Mouse (Mus musculus) heart, embryonic 11.5 days (tissue): ENCODE measurements at regions not wholly inside any gene's neighbourhood (a gene's known extent, or its start where the extent isn't known, plus 50 kb on each side); places are given as distances from the start of the nearest gene placed in this dataset.

Source experiments
- ATAC-seq: fragments of 200-750 bp; cut with Nextera tagmentation; replicated peaks from 2 replicates; pipeline ENCODE4 v1.8.0; 2017; ENCODE audit warnings: moderate library complexity; ENCODE audit not compliant: insufficient number of reproducible peaks, low FRiP score, low TSS enrichment
- H3K27ac ChIP-seq: fragments of 300-500 bp; sonication (generic); 2 replicates; pipeline ENCODE4 v1.5.1; 2014; ENCODE audit warnings: mild to moderate bottlenecking, low read depth, low read length
- H3K27me3 ChIP-seq: fragments of 300-500 bp; sonication (generic); 2 replicates; pipeline ENCODE4 v1.6.1; 2014; ENCODE audit warnings: mild to moderate bottlenecking, low read length, mixed read lengths; ENCODE audit not compliant: control insufficient read depth, insufficient read depth
- H3K36me3 ChIP-seq: fragments of 300-500 bp; sonication (generic); 2 replicates; pipeline ENCODE4 v1.6.1; 2014; ENCODE audit warnings: mild to moderate bottlenecking, low read length, moderate library complexity, mixed read lengths; ENCODE audit not compliant: control insufficient read depth, insufficient read depth
- H3K4me1 ChIP-seq: fragments of 300-500 bp; sonication (generic); 2 replicates; pipeline ENCODE4 v1.6.1; 2014; ENCODE audit warnings: low read length; ENCODE audit not compliant: control insufficient read depth, insufficient read depth
- H3K4me2 ChIP-seq: fragments of 300-500 bp; sonication (generic); 2 replicates; pipeline ENCODE4 v1.6.1; 2014; ENCODE audit warnings: mild to moderate bottlenecking, moderate library complexity
- H3K4me3 ChIP-seq: fragments of 300-500 bp; sonication (generic); 2 replicates; pipeline ENCODE4 v1.5.1; 2014; ENCODE audit warnings: low read depth, low read length
- H3K9ac ChIP-seq: fragments of 300-500 bp; sonication (generic); 2 replicates; pipeline ENCODE4 v1.6.1; 2014; ENCODE audit warnings: mild to moderate bottlenecking, low read depth, low read length, moderate library complexity
- H3K9me3 ChIP-seq: fragments of 300-500 bp; sonication (generic); replicated peaks from 2 replicates; pipeline ENCODE4 v1.6.1; 2016; ENCODE audit warnings: low read length; ENCODE audit not compliant: control insufficient read depth
- WGBS: fragments of 180-500 bp; shearing (Covaris S2); extraction: QIAGEN DNeasy Blood & Tissue Kit; methylation state at CpG from one replicate; pipeline ENCODE4 v1.1.7; 2014; ENCODE audit not compliant: insufficient replicate concordance; 5-methylcytosine and 5-hydroxymethylcytosine counted together

DNA sequence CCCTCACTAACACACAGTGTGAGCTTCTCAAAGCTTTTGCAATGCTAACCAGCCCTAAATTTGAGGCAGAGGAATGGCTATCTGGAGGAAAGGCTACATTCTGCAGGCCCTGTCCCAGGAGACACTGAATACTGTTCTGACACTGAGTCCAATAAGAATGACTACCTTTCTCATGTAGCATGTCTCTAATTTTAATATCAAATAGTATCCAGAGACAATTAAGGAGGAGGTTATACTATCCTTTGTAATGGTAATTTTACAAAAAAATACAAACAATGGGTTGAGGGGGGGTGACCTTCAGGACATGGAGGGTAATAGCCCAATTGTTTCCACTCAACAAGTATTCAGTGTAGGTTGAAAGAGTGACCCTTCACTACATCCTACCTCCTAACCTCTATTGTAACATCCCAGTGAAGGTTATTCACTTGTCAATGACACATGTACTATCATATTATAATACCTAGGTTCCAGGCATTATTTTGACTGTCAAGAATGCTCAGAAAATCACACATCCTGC is 222.7 kb downstream of the Gm826 start:
- H3K9me3 ChIP-seq: no peaks in the 10 kb centered on the region
- H3K9ac ChIP-seq: no peak overlapping the region
- ATAC-seq: no peak
- H3K27ac ChIP-seq: no peak overlapping the region
- H3K4me2 ChIP-seq: no peak overlapping the region
- H3K4me1 ChIP-seq: no peaks in the 10 kb centered on the region
- H3K36me3 ChIP-seq: no peaks in the 10 kb centered on the region
- no peaks in the 10 kb centered on the region for H3K27me3 ChIP-seq
- no peak overlapping the region for H3K4me3 ChIP-seq

DNA sequence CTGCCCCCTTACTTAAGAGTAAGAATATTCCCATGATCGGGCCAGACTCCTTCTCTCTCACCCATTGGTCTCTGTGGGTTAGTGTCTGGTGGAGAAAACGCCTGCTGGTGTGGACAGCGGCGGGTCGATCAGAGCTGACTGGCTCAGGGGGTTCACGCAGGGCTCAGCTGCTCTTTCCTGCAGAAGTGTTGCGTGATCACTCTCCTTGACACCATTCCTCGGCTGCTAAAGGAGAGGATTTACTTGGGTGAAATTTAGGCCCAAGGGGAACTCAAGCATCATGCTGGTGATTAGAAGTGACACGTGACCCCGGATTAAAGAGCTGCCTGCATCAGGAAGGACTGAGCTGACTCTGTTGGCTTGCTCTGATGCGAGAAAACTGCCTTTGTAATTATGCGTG is 240.9 kb downstream of the Gm826 start:
- peak overlapping the region; percentile 35 for H3K4me2 ChIP-seq
- 20% methylated on average over 12 of the region's 12 CpGs for WGBS
- H3K4me1 ChIP-seq: no peaks in the 10 kb centered on the region
- H3K4me3 ChIP-seq: no peak overlapping the region
- H3K27ac ChIP-seq: no peak overlapping the region
- ATAC-seq: no peak
- no peak overlapping the region for H3K9ac ChIP-seq
- no peaks in the 10 kb centered on the region for H3K36me3 ChIP-seq
- no peaks in the 10 kb centered on the region for H3K27me3 ChIP-seq
- no peaks in the 10 kb centered on the region for H3K9me3 ChIP-seq

DNA sequence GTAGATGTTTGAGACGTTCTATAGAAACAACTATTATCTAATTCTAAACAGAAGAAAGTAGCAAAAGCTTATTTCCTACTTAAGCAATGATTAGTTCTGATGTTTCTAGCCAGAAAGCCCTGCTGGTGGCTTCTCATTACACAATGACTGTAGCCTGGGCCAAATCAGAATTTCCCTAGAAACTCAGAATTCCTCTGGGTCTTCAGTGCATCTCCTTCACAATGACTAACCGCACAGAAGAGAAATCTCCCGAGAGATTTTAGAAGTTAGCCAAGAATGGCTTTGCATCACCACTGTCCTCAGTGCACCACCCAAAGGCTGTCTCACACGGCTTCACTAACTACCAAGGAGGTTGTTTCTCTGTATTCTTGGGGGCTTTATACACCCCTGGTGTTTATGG is 248.0 kb downstream of the Gm826 start:
- WGBS: 83% methylated on average over 4 of the region's 4 CpGs
- Histone ChIP-seq H3K4me3 (no peak overlapping the region), H3K36me3 (no peaks in the 10 kb centered on the region), H3K9me3 (no peaks in the 10 kb centered on the region), H3K4me1 (no peaks in the 10 kb centered on the region), H3K27me3 (no peaks in the 10 kb centered on the region), H3K4me2 (no peak overlapping the region), H3K27ac (no peak overlapping the region), H3K9ac (no peak overlapping the region)
- ATAC-seq: no peak

DNA sequence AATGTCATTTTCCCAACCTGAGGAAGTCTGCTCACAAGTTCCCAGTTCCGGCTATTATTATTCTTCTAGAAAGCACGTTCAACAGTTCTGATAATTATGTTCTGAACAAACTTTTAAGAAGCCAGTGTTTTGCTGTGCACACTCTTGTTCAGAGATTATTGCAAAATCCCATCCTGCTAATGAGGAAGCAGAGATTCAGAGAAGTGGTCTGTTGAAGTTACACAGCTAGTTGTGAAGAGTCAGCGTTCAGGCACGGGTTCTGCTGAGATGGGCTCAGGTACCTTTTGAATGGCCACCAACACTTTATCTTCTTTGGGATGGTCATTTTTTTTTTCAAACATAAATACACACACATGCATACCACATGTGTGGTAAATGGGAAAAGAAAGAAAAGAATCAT is 250.3 kb downstream of the Gm826 start:
- Histone ChIP-seq H3K4me1 (no peaks in the 10 kb centered on the region), H3K27me3 (no peaks in the 10 kb centered on the region), H3K4me2 (no peak overlapping the region), H3K27ac (no peak overlapping the region), H3K36me3 (no peaks in the 10 kb centered on the region), H3K9ac (no peak overlapping the region), H3K9me3 (no peaks in the 10 kb centered on the region), H3K4me3 (no peak overlapping the region)
- no peak for ATAC-seq
- WGBS: 85% methylated on average over 4 of the region's 4 CpGs

DNA sequence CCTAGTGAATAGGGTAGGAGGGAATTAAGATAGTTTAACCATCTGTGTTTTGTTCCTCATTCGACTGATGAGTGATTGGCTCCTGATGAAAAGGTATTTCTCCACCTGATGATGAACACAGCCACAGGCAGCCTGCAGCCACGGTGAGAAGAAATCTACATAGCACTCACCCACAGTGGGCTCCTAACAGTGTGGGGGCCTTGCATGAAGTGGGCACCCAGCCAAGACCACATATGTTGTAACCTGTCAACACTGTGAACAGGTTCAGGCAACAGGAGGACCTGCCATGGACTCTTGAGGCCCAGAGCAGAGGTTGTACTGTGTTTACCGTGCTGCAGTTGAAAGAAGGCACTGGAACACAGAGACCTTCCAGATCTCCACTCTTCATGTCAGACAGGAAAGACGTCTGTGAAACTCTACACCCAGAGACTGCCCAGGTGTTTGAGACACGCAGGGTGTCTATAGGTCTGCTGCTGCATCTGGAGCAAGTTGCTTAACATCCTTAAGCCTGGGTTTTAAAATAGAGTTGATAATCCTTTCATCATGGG is 251.8 kb downstream of the Gm826 start:
- Histone ChIP-seq H3K27ac (no peak overlapping the region), H3K4me3 (no peak overlapping the region), H3K9ac (no peak overlapping the region), H3K4me2 (no peak overlapping the region), H3K36me3 (no peaks in the 10 kb centered on the region), H3K9me3 (no peaks in the 10 kb centered on the region), H3K27me3 (no peaks in the 10 kb centered on the region), H3K4me1 (no peaks in the 10 kb centered on the region)
- ATAC-seq: no peak
- WGBS: 40% methylated on average over 5 of the region's 5 CpGs

DNA sequence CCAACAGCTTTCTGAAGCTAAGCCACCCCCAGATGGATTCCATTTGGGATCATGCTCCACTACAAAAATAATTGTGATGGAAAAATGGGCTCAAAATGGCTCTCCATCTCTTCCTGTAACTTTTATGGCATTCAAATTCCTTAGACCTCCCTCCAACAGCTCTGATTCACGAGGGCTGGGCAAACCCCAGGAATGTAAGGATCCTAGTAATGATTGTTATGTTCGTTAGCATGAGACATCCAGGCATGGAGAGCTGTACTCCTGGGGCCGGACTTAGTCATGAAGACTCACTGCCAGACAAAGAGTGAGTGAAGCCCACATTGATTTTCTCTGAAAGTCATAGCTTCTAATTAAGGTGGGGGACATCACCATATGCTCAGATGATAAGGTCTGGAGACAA is 258.3 kb downstream of the Gm826 start:
- no peaks in the 10 kb centered on the region for H3K36me3 ChIP-seq
- 80% methylated on average over 3 of the region's 3 CpGs for WGBS
- no peak overlapping the region for H3K9ac ChIP-seq
- no peak for ATAC-seq
- H3K27ac ChIP-seq: no peak overlapping the region
- no peaks in the 10 kb centered on the region for H3K27me3 ChIP-seq
- no peak overlapping the region for H3K4me3 ChIP-seq
- H3K4me1 ChIP-seq: no peaks in the 10 kb centered on the region
- no peaks in the 10 kb centered on the region for H3K9me3 ChIP-seq
- no peak overlapping the region for H3K4me2 ChIP-seq

DNA sequence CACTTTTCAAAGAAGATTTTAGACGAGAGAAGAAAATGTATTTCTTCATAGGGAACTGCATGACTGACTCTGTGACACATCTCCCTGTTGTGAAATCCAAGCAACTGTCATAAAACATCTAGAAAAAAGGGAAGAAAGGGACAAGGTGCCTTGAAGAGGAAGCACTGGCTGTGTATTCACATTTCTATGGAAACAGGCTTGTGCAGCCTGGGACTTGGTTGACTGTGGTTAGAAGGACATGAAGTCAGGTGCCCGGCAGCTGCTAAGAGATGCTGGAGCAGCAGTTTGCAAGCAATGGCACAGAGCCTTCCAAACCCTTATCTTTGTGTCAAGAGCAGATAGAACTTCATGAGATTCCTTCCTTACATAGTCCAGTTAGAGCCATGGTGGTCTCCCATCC is 263.5 kb downstream of the Gm826 start:
- H3K36me3 ChIP-seq: no peaks in the 10 kb centered on the region
- peaks cover 15% of the 10 kb centered on the region for H3K4me1 ChIP-seq
- H3K4me2 ChIP-seq: no peak overlapping the region
- H3K9me3 ChIP-seq: no peaks in the 10 kb centered on the region
- H3K4me3 ChIP-seq: no peak overlapping the region
- no peaks in the 10 kb centered on the region for H3K27me3 ChIP-seq
- H3K9ac ChIP-seq: no peak overlapping the region
- no peak overlapping the region for H3K27ac ChIP-seq
- WGBS: 76% methylated on average over 2 of the region's 2 CpGs
- no peak for ATAC-seq

DNA sequence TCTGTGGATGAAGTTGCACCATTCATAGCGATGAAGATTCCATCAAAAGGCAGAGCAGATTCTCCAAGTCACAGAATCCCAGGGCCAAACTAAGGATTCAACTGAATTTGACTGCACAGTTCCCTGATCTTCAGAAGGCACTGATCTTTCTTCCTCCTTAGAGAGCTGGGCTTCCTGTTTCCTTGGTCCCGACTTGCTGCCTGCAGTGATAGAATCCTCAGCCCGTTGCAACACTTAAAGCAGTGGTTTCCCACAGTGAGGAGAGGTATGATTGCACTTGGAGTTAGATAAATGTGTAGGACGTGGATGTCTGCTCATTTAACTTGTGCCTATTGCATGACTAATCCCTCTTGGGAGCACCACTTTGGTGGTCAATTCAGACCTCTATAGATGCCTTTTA is 265.2 kb downstream of the Gm826 start:
- Histone ChIP-seq H3K27ac (no peak overlapping the region), H3K4me3 (no peak overlapping the region), H3K4me2 (no peak overlapping the region), H3K27me3 (no peaks in the 10 kb centered on the region), H3K9me3 (no peaks in the 10 kb centered on the region), H3K4me1 (peaks cover 15% of the 10 kb centered on the region), H3K36me3 (no peaks in the 10 kb centered on the region), H3K9ac (no peak overlapping the region)
- ATAC-seq: no peak
- WGBS: 65% methylated on average over 4 of the region's 4 CpGs

DNA sequence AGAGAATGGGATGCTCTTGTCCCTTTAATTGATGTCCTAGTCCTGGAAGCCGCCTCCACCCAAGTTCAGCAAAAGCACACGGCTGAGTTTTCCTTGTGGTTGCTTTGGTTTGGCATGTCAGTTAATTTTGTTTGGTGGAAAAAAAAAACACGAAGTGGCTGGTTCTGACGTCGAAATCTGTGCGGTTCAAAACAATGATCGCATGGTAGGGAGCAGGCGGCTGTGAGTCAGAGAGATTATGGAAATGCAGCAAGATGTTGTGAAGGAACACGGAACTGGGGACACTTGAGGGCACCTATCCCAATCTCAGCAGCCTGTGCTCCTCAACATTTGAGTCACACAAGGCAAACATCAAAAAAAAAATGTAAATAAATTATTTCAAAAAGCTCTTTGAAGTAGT is 266.1 kb downstream of the Gm826 start:
- H3K27ac ChIP-seq: no peak overlapping the region
- WGBS: 79% methylated on average over 9 of the region's 9 CpGs

More for the DNA sequence above, 266.1 kb downstream of the Gm826 start:
- H3K27me3 ChIP-seq: no peaks in the 10 kb centered on the region
- H3K9ac ChIP-seq: no peak overlapping the region
- H3K36me3 ChIP-seq: no peaks in the 10 kb centered on the region
- no peak overlapping the region for H3K4me3 ChIP-seq
- no peak overlapping the region for H3K4me2 ChIP-seq
- peaks cover 15% of the 10 kb centered on the region for H3K4me1 ChIP-seq
- H3K9me3 ChIP-seq: no peaks in the 10 kb centered on the region
- no peak for ATAC-seq
